Mouse (Mus musculus): ENCODE data around the gene Dnaja3. TPM values are rescaled to one million over a fixed set of nuclear protein-coding genes. Genes with fewer than 3 reads are reported as not detected.

Gene Dnaja3
- polyA plus RNA-seq, 1 experiment from 2014 or later = 58.3 TPM

DNA sequence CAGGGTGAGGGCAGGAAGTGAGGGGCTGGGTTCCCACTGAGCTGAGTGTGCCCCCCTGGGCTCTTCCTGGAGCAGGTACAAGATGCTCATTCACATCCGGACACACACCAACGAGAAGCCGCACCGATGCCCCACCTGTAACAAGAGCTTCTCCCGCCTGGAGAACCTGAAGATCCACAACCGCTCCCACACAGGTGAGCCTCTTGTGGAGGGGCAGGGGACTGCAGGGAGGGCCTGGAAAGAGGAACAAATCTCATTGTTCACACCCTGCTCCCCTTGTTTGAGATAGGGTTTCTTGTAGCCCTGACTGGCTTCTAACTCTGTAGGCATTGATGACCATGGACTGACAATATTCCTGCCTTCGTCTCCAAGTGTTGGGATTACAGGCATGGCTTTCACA, 28.1 kb upstream of the Dnaja3 start:
- Histone ChIP-seq H3K9ac (replicated peaks; ENCODE audit: low read length) (no peak overlapping the region), H3K36me3 (replicated peaks; ENCODE audit: control insufficient read depth, insufficient read depth, low read depth, low read length) (peaks cover 6% of the 10 kb centered on the region)

DNA sequence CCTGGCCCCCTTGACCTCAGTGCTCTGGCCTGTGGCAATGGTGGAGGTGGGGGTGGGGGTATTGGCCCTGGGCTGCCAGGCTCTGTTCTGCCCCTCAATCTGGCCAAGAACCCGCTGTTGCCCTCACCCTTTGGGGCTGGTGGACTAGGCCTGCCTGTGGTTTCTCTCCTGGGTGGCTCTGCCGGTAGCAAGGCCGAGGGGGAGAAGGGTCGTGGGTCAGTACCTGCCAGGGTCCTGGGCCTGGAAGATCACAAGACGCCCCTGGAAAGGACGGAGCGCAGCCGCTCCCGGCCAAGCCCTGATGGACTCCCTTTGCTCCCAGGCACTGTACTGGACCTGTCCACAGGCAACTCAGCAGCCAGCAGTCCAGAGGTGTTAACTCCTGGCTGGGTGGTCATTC, 26.1 kb upstream of the Dnaja3 start:
- no peak overlapping the region for H3K4me3 ChIP-seq (ENCODE audit: low read depth, low read length)
- 92% methylated on average over 7 of the region's 9 CpGs for WGBS
- no peak for DNase-seq (ENCODE audit: low spot score)
- no peak overlapping the region for H3K9ac ChIP-seq (replicated peaks; ENCODE audit: low read length)
- H3K4me2 ChIP-seq (ENCODE audit: low read depth, low read length) = no peak overlapping the region
- ATAC-seq (replicated peaks; ENCODE audit: insufficient number of reproducible peaks, low FRiP score, low TSS enrichment, low read depth) = no peak
- H3K36me3 ChIP-seq (replicated peaks; ENCODE audit: control insufficient read depth, insufficient read depth, low read depth, low read length) = peaks cover 6% of the 10 kb centered on the region
- H3K4me1 ChIP-seq (ENCODE audit: control insufficient read depth, insufficient read depth, low read length) = no peaks in the 10 kb centered on the region
- H3K9me3 ChIP-seq (replicated peaks; ENCODE audit: control insufficient read depth, low read length) = no peaks in the 10 kb centered on the region
- no peak overlapping the region for H3K27ac ChIP-seq (replicated peaks; ENCODE audit: low read depth, low read length)
- H3K27me3 ChIP-seq (ENCODE audit: control insufficient read depth, insufficient read depth, low read length) = no peaks in the 10 kb centered on the region

More for the DNA sequence above, 28.1 kb upstream of the Dnaja3 start:
- peaks cover 1% of the 10 kb centered on the region; the same call in 1 of the 2 replicates for H3K4me1 ChIP-seq (ENCODE audit: control insufficient read depth, insufficient read depth, low read length)
- H3K27me3 ChIP-seq (ENCODE audit: control insufficient read depth, insufficient read depth, low read length) = no peaks in the 10 kb centered on the region
- H3K9me3 ChIP-seq (replicated peaks; ENCODE audit: control insufficient read depth, low read length) = no peaks in the 10 kb centered on the region
- H3K27ac ChIP-seq (replicated peaks; ENCODE audit: low read depth, low read length) = no peak overlapping the region
- H3K4me3 ChIP-seq (ENCODE audit: low read depth, low read length) = no peak overlapping the region
- DNase-seq (ENCODE audit: low spot score) (no peak), ATAC-seq (replicated peaks; ENCODE audit: insufficient number of reproducible peaks, low FRiP score, low TSS enrichment, low read depth) (no peak)
- WGBS = 93% methylated on average over 7 of the region's 7 CpGs
- H3K4me2 ChIP-seq (ENCODE audit: low read depth, low read length) = no peak overlapping the region

DNA sequence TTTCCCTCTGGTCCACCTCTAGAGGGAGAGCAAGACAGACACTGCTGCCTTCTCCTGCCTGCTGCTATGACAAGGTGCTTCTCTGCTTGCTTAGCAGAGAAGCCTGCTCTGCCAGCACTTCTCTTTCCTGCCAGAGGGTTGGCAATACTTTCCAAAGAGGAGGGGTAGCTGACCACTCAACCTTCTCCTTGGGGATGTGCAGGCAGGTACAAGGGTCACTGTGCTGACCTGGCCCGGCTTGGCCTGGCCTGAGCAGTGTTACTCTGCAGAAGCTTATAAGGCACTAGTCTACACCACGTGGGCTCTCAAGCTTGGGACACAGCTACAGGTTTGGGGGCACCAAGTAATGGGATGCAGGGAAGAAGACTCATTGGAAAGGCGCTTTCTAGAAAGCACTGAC, 25.1 kb upstream of the Dnaja3 start:
- H3K4me1 ChIP-seq (ENCODE audit: control insufficient read depth, insufficient read depth, low read length) = no peaks in the 10 kb centered on the region
- no peaks in the 10 kb centered on the region for H3K9me3 ChIP-seq (replicated peaks; ENCODE audit: control insufficient read depth, low read length)
- WGBS = 80% methylated on average over 3 of the region's 3 CpGs
- H3K27ac ChIP-seq (replicated peaks; ENCODE audit: low read depth, low read length) = no peak overlapping the region
- no peak for ATAC-seq (replicated peaks; ENCODE audit: insufficient number of reproducible peaks, low FRiP score, low TSS enrichment, low read depth)
- H3K4me2 ChIP-seq (ENCODE audit: low read depth, low read length) = no peak overlapping the region
- peaks cover 6% of the 10 kb centered on the region for H3K36me3 ChIP-seq (replicated peaks; ENCODE audit: control insufficient read depth, insufficient read depth, low read depth, low read length)
- DNase-seq (ENCODE audit: low spot score) = no peak
- H3K9ac ChIP-seq (replicated peaks; ENCODE audit: low read length) = no peak overlapping the region
- no peak overlapping the region for H3K4me3 ChIP-seq (ENCODE audit: low read depth, low read length)
- H3K27me3 ChIP-seq (ENCODE audit: control insufficient read depth, insufficient read depth, low read length) = no peaks in the 10 kb centered on the region

DNA sequence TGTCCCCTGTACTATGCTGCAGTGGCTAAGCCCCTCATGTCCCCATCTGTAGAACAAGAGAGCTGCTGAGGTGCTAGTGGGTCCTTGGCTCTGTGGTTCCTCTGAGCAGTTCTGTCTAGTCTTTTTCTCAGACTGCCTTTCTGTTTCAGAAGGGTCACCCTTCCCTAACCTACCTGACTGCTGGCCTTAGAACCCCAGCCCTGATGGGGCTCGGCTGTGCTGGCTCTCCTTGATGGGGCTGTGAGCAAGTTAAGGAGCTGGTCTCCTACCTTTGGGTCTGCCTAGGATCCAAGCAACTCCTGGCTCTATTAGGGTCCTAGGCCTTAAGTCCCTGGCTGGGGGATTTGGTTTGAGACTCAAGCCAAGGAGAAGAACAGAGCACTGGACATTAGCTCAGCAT, 24.5 kb upstream of the Dnaja3 start:
- Histone ChIP-seq H3K4me1 (ENCODE audit: control insufficient read depth, insufficient read depth, low read length) (no peaks in the 10 kb centered on the region), H3K4me3 (ENCODE audit: low read depth, low read length) (no peak overlapping the region), H3K9ac (replicated peaks; ENCODE audit: low read length) (no peak overlapping the region), H3K36me3 (replicated peaks; ENCODE audit: control insufficient read depth, insufficient read depth, low read depth, low read length) (peaks cover 6% of the 10 kb centered on the region), H3K27ac (replicated peaks; ENCODE audit: low read depth, low read length) (no peak overlapping the region), H3K9me3 (replicated peaks; ENCODE audit: control insufficient read depth, low read length) (no peaks in the 10 kb centered on the region), H3K27me3 (ENCODE audit: control insufficient read depth, insufficient read depth, low read length) (no peaks in the 10 kb centered on the region), H3K4me2 (ENCODE audit: low read depth, low read length) (no peak overlapping the region)
- WGBS = 88% methylated on average over 1 of the region's 1 CpGs
- DNase-seq (ENCODE audit: low spot score) (no peak), ATAC-seq (replicated peaks; ENCODE audit: insufficient number of reproducible peaks, low FRiP score, low TSS enrichment, low read depth) (no peak)

DNA sequence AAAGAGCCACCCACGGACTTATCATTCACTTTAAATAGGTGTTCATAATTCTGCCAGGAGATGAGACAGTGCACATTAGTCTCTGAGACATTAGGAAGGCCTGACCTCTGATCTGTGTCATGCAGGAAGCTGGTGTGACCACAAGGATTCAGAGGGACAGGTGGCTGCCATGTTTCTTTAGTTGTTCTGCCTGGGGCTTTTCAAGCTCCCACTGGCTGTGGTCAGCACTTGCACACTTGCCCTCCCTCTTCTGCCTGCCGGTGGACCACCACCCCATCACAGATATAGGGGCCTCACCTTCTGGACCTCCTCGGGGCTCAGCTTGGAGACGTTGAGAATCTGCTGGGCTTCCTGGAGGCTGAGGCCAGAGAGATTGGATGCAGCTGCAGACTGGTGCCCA, 23.0 kb upstream of the Dnaja3 start:
- DNase-seq (ENCODE audit: low spot score) = no peak
- no peak overlapping the region for H3K9ac ChIP-seq (replicated peaks; ENCODE audit: low read length)
- H3K36me3 ChIP-seq (replicated peaks; ENCODE audit: control insufficient read depth, insufficient read depth, low read depth, low read length) = peaks cover 4% of the 10 kb centered on the region
- H3K9me3 ChIP-seq (replicated peaks; ENCODE audit: control insufficient read depth, low read length) = no peaks in the 10 kb centered on the region
- WGBS = 83% methylated on average over 4 of the region's 4 CpGs
- no peak overlapping the region for H3K27ac ChIP-seq (replicated peaks; ENCODE audit: low read depth, low read length)
- no peak overlapping the region for H3K4me3 ChIP-seq (ENCODE audit: low read depth, low read length)
- no peak for ATAC-seq (replicated peaks; ENCODE audit: insufficient number of reproducible peaks, low FRiP score, low TSS enrichment, low read depth)
- no peaks in the 10 kb centered on the region for H3K27me3 ChIP-seq (ENCODE audit: control insufficient read depth, insufficient read depth, low read length)
- no peak overlapping the region for H3K4me2 ChIP-seq (ENCODE audit: low read depth, low read length)
- no peaks in the 10 kb centered on the region for H3K4me1 ChIP-seq (ENCODE audit: control insufficient read depth, insufficient read depth, low read length)

DNA sequence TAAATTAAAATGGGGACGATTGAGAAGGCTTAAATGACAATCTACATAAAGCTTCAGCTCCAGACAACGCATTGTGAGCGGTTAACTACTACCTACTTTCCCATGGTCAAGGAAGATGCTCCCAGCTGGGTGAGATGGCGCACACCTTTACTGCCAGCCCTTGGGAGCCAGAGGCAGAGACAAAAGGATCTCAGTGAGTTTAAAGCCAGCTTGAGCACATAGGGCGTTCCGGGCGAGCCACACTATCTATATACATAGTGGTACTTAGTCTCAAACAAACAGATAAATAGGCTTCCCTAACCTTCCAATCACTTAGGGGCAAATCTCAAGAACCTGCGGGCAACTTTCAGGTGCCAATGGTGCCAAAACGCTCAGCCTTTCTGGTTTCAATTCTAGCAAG, 15.7 kb upstream of the Dnaja3 start:
- 19% methylated on average over 9 of the region's 9 CpGs for WGBS
- no peaks in the 10 kb centered on the region for H3K27me3 ChIP-seq (ENCODE audit: control insufficient read depth, insufficient read depth, low read length)
- peak overlapping the region; percentile 72 for H3K4me3 ChIP-seq (ENCODE audit: low read depth, low read length)
- H3K4me2 ChIP-seq (ENCODE audit: low read depth, low read length) = peak overlapping the region; percentile 75
- H3K4me1 ChIP-seq (ENCODE audit: control insufficient read depth, insufficient read depth, low read length) = no peaks in the 10 kb centered on the region
- H3K27ac ChIP-seq (replicated peaks; ENCODE audit: low read depth, low read length) = 0 out of 2 replicates have a peak overlapping the region, but pooled peaks have one; percentile 47
- ATAC-seq (replicated peaks; ENCODE audit: insufficient number of reproducible peaks, low FRiP score, low TSS enrichment, low read depth) (no peak), DNase-seq (ENCODE audit: low spot score) (no peak)
- no peaks in the 10 kb centered on the region for H3K9me3 ChIP-seq (replicated peaks; ENCODE audit: control insufficient read depth, low read length)
- no peaks in the 10 kb centered on the region; the same call in 1 of the 2 replicates for H3K36me3 ChIP-seq (replicated peaks; ENCODE audit: control insufficient read depth, insufficient read depth, low read depth, low read length)
- H3K9ac ChIP-seq (replicated peaks; ENCODE audit: low read length) = peak overlapping the region; percentile 87

DNA sequence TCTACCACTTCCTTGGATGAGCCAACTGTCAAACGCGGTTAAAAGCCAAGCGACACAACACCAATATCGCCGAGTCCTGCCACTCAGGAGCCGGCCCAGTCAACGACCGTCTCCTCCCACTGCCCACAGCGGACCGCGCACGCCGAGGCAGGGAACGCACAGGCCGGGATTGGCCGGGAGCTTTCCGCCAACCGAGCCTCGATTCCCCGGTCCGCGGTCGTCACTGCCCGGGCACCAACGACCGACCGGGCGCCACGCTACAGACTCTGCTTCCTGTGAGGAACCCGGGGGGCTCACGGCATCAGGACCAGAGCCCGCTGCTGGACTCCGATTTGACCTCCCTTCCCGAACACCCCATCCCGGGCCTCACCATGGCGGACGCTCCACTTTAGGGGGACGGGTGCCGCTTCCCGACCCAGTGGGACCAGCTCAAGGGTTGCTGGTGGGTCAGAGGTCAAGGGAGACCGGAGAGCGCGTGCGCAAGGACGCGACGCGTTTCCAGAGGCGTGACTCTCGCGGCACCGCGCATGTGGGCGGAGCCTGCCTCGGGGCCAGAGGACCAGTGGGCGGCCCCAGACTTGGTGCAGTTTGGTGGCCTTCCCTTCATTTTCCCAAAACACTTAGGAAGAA, 15.2 kb upstream of the Dnaja3 start, which contains the start of gene Pam16:
TSS of gene Pam16 (minus strand) at position 508 of the 630 bp plus-strand sequence.
- ATAC-seq (replicated peaks; ENCODE audit: insufficient number of reproducible peaks, low FRiP score, low TSS enrichment, low read depth) (peak; percentile 79), DNase-seq (ENCODE audit: low spot score) (peak; percentile 95)
- peak within 1 kb of the TSS; percentile 72 for H3K4me3 ChIP-seq (ENCODE audit: low read depth, low read length)
- H3K36me3 ChIP-seq (replicated peaks; ENCODE audit: control insufficient read depth, insufficient read depth, low read depth, low read length) = no peaks in the 10 kb centered on the region; the same call in 1 of the 2 replicates
- H3K9ac ChIP-seq (replicated peaks; ENCODE audit: low read length) = peak within 1 kb of the TSS; percentile 87
- WGBS = under 1% methylated on average over 55 of the region's 56 CpGs
- no peaks in the 10 kb centered on the region for H3K27me3 ChIP-seq (ENCODE audit: control insufficient read depth, insufficient read depth, low read length)
- no peaks in the 10 kb centered on the region for H3K4me1 ChIP-seq (ENCODE audit: control insufficient read depth, insufficient read depth, low read length)
- H3K4me2 ChIP-seq (ENCODE audit: low read depth, low read length) = peak within 1 kb of the TSS; percentile 75
- H3K9me3 ChIP-seq (replicated peaks; ENCODE audit: control insufficient read depth, low read length) = no peaks in the 10 kb centered on the region
- peak within 1 kb of the TSS; percentile 47; the same call in 1 of the 2 replicates for H3K27ac ChIP-seq (replicated peaks; ENCODE audit: low read depth, low read length)

DNA sequence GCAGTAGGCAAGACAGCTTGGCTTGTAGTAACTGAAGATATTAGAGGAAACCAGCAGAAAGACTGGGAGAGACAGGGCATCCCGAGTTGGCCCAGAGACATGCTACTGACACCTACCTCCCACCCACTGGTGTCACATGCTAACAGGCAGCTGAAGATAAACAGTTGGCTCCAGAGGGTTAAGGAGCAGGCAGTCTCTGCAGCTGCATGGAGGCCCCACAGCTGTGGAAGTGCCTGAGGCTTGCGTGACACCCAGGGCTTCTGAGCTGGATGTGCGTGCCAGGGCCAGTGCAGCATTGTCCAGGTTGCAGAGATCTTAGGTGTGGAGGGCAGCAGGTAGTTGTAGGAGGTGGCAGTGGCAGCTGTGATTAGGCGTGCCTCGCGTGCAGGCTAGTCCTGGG, 12.7 kb upstream of the Dnaja3 start:
- Histone ChIP-seq H3K36me3 (replicated peaks; ENCODE audit: control insufficient read depth, insufficient read depth, low read depth, low read length) (no peaks in the 10 kb centered on the region; the same call in 1 of the 2 replicates), H3K27ac (replicated peaks; ENCODE audit: low read depth, low read length) (no peak overlapping the region), H3K9me3 (replicated peaks; ENCODE audit: control insufficient read depth, low read length) (no peaks in the 10 kb centered on the region), H3K9ac (replicated peaks; ENCODE audit: low read length) (no peak overlapping the region), H3K27me3 (ENCODE audit: control insufficient read depth, insufficient read depth, low read length) (no peaks in the 10 kb centered on the region), H3K4me1 (ENCODE audit: control insufficient read depth, insufficient read depth, low read length) (no peaks in the 10 kb centered on the region), H3K4me3 (ENCODE audit: low read depth, low read length) (no peak overlapping the region), H3K4me2 (ENCODE audit: low read depth, low read length) (no peak overlapping the region)
- DNase-seq (ENCODE audit: low spot score) = no peak
- WGBS = 87% methylated on average over 6 of the region's 6 CpGs
- ATAC-seq (replicated peaks; ENCODE audit: insufficient number of reproducible peaks, low FRiP score, low TSS enrichment, low read depth) = no peak
